Mouse (Mus musculus) macrophage (primary cell): ENCODE results near the gene Abl1. TPM values are rescaled to one million over a fixed set of nuclear protein-coding genes. Genes with fewer than 3 reads are reported as not detected.

Source experiments
- H3K27ac ChIP-seq: fragments of 350-480 bp; formaldehyde crosslinking; 2 replicates; pipeline ENCODE4 v1.9.0; 2021
- H3K36me3 ChIP-seq: fragments of 350-480 bp; formaldehyde crosslinking; 2 replicates; pipeline ENCODE4 v1.9.0; 2021; ENCODE audit errors: inconsistent target
- H3K4me3 ChIP-seq: fragments of 350-480 bp; formaldehyde crosslinking; 2 replicates; pipeline ENCODE4 v1.9.0; 2021; ENCODE audit errors: inconsistent target
- H3K79me2 ChIP-seq: fragments of 350-480 bp; formaldehyde crosslinking; 2 replicates; pipeline ENCODE4 v1.9.0; 2021; ENCODE audit errors: inconsistent target
- WGBS: methylation state at CpG from one replicate; pipeline ENCODE4 v1.1.7; 2026; ENCODE audit warnings: inconsistent platforms; ENCODE audit not compliant: missing documents; 5-methylcytosine and 5-hydroxymethylcytosine counted together
- polyA plus RNA-seq: library from polyadenylated mRNA; stranded (reverse); fragments of 250-400 nt; gene quantifications from 3 replicates; pipeline ENCODE4 v1.2.4, GENCODE M21; 2018; ENCODE audit warnings: inconsistent platforms

Abl1 gene
- polyA plus RNA-seq, 1 experiment from 2014 or later: 34.7 TPM

DNA sequence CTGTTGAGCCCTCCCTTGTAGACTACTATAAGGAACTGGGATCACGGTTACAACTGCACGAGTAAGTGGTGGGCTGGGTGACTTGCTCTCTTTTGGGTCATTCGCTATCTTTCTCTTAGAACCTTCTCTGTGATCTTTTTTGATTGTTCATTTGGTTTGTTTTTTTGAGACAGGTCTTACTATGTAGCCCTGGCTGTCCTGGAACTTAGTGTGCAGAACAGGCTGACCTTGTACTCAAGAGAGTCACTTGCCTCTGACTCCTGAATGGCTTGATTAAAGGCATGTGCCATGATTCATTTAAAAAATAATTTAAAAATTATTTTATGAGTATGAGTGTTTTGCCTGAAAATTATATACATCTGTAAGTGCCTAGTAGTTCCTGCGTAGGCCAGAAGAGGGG lies 26.6 kb downstream of the Abl1 start:
- WGBS: 98% methylated on average over 4 of the region's 4 CpGs

DNA sequence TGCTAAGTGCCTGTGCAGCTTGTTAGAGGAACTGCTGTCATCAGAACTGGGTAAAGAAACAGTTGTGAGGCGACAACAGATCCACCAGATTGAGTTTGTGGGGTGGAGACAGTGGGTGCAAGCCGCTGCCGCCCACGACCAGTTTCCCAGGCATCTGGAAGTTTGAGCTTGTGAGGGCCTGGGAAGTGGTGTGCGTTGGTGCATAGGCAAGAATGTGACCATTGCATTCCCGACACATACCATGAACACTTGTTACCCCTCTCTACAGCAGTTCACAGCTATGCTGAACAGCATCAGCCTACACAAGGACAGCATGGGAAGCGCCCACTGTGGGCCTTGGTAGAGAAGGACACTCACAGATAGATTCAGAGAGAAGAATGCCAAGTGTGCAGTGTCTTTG lies 27.8 kb downstream of the Abl1 start:
- Histone ChIP-seq H3K27ac (no peak overlapping the region), H3K79me2 (peaks cover 78% of the 10 kb centered on the region; the same call in 1 of the 2 replicates), H3K4me3 (no peak overlapping the region), H3K36me3 (no peaks in the 10 kb centered on the region)
- WGBS: 96% methylated on average over 7 of the region's 7 CpGs

More for the DNA sequence above, 26.6 kb downstream of the Abl1 start:
- peaks cover 72% of the 10 kb centered on the region; the same call in 1 of the 2 replicates for H3K79me2 ChIP-seq
- H3K36me3 ChIP-seq: no peaks in the 10 kb centered on the region
- H3K4me3 ChIP-seq: no peak overlapping the region
- H3K27ac ChIP-seq: no peak overlapping the region

DNA sequence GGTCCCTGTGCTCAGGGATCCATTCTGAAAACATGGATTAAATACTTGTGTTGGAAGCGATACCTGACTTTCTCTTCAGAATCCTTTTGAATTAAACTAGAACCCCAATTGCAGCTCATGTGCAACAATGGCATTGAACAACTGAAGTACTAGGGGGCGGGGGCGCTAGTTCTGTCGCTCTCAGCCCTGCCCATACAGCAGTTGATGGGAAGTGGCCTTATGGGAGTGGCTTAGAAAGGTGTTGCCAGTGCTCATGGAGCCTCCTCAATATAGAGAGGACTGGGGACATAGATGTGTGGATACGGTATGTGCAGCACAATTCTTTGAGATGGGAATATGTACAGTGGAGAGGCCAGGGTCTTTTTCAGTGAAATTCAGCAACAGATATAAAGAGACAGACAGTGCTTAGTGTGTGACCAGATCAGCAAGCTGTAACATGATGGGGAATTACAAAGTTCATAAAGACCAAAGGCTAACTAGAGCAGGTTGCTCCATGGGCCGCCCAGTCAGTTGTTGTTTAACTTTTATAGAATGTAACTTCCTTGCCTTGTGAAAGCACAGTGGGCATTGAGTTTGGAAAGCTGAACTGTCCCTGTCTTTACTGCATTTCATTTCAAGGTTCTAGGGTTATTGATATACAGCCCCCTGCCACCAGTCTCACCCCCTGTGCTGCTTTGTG lies 31.2 kb downstream of the Abl1 start:
- H3K79me2 ChIP-seq: peaks cover 76% of the 10 kb centered on the region; the same call in 1 of the 2 replicates
- H3K36me3 ChIP-seq: no peaks in the 10 kb centered on the region
- H3K4me3 ChIP-seq: no peak overlapping the region
- 92% methylated on average over 6 of the region's 6 CpGs for WGBS
- no peak overlapping the region for H3K27ac ChIP-seq

DNA sequence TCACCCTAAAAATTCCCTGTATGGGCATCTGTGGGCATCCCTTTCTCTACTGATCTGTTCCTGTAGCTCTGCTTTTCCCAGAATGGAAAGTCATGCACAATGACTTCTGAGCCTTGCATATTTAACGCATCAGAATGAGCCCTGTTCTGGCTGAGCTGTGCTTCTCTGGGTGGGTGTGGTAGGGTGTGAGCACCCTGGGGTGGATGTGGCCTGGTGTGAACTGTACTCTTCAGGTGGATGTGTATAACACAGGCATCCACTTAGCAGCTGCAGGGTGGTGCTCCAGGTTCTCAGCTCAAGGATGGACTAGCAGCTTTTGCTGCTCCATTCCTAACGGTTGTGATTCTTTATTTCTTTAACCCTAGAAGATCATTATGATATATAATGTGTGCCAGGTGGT lies 31.8 kb downstream of the Abl1 start:
- Histone ChIP-seq H3K4me3 (no peak overlapping the region), H3K27ac (no peak overlapping the region), H3K79me2 (peaks cover 76% of the 10 kb centered on the region; the same call in 1 of the 2 replicates), H3K36me3 (no peaks in the 10 kb centered on the region)
- 94% methylated on average over 2 of the region's 2 CpGs for WGBS

DNA sequence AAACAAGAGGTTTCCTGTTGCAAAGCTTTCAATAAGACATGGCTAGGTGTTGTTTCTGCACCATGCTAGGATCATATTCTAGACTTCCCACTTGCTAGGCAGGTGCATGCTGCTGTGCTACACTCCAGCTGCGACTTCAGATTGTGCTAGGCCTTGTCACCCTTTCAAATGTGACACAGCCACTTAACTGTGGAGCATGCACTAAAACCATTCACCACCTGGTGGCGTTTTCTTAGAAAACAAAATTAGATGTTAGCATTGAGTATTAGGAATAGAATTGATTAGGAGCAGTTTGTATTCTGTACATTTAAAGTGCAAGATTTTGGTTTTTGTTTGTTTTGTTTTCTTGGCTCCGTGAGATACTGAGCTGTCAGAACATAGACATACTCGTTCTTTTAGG lies 32.6 kb downstream of the Abl1 start:
- 87% methylated on average over 4 of the region's 4 CpGs for WGBS
- Histone ChIP-seq H3K27ac (no peak overlapping the region), H3K36me3 (no peaks in the 10 kb centered on the region), H3K79me2 (peaks cover 83% of the 10 kb centered on the region; the same call in 1 of the 2 replicates), H3K4me3 (no peak overlapping the region)

DNA sequence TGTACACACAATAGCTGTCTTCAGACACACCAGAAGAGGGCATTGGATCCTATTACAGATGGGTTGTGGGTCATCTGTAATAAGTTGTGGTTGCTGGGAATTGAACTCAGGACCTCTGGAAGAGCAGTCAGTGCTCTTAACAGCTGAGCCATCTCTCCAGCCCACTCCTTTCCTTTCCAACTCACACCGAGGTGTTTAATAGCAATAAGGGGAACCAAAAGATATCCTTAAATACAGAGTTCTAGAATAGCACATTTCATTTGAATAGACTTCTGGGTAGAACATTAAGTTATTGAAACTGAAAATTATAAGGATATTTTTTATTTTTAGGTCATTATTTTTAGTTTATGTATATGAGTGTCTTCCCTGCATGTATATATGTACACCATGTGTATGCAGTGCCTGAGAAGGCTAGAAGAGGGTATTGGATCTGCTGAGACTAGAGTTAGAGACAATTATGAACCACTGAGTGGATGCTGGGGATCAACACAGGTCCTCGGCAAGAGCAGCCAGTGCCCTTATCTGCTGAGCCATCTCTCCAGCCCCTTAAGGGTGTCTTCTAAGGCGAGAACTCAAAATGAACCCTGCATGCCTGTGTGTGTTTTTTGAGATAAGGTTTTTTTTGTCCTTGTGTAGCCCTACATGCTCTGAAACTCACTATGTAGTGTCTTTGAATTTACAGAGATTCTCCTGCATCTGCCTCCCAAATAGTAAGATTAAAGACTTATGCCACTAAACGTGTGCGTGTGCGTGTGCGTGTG lies 36.7 kb downstream of the Abl1 start:
- no peak overlapping the region for H3K4me3 ChIP-seq
- peaks cover 81% of the 10 kb centered on the region; the same call in 1 of the 2 replicates for H3K79me2 ChIP-seq
- no peaks in the 10 kb centered on the region for H3K36me3 ChIP-seq
- 93% methylated on average over 7 of the region's 7 CpGs for WGBS
- H3K27ac ChIP-seq: no peak overlapping the region

DNA sequence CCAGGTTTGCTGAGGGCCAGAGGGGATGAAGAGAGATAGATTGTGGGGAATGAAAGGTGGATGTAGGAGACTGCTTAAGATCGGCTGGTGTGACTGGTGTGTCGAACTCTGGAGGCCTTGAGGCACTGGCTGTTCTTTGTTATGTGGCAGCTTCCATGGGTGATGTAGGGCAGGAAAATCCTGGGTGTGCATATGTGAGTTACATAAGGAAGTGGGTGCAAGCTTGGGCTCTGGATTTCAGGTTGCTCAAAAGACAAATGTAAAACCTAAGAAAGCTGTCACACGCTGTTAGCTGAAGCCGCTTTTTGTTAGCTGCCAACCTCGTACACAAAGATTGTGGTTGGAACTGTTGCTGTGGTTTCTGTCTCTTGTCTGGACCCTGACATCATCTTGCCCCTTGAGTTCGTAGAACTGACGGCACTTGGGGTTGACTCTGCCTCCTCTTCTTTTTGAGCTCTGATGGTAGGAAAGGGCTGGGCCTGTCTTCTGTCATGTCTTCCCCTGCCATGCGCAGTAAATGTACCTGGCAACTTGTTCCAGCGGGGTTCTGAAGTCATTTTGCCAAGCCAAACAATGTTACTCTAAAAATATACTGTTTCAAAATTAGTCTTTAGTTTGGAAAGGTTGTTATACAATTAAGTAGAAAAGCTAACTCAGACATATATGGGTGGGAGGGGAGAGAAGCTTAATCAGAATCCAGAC lies 39.6 kb downstream of the Abl1 start:
- Histone ChIP-seq H3K36me3 (no peaks in the 10 kb centered on the region), H3K27ac (no peak overlapping the region), H3K4me3 (no peak overlapping the region), H3K79me2 (peaks cover 61% of the 10 kb centered on the region; the same call in 1 of the 2 replicates)
- WGBS: 88% methylated on average over 9 of the region's 9 CpGs

DNA sequence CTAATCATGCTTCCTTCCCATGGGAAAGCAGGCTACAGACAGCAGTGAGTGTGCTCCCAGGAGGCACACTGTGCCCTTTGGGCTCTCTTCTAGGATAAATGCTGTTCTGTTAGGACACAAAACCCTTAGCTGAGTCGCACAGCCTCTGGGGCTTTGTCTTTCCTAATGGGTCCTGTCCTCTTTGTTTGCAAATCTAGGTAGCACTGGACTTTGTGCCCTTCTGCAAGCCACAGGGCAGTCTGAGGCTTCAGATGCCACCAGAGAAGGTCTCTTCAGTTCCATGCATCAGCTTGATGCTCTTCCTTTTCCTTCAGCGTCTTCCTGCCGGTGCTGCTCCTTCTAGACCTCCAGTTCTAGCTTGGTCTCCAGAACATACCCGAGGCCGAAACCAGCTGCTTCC lies 42.5 kb downstream of the Abl1 start:
- 65% methylated on average over 5 of the region's 5 CpGs for WGBS
- H3K4me3 ChIP-seq: no peak overlapping the region
- no peak overlapping the region for H3K27ac ChIP-seq
- peaks cover 43% of the 10 kb centered on the region; the same call in 1 of the 2 replicates for H3K79me2 ChIP-seq
- no peaks in the 10 kb centered on the region for H3K36me3 ChIP-seq

DNA sequence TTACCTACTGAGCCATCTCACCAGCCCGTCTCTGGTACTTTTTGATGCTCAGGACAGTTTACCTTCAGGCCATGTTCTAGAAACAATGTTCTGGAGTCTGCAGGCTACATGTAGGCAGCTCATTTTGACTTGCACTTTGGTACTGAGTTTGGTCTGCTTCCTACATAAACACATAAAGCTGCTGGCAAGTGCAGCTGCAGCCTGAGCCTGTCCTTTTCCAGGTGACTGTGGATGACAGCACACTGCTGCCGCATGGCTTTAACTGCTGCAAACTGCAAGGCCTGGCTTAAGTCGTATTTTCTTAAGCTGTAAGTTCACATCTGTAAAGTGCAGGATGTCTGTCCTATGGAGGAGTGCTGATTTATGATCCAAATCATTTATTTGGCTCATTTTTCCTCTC lies 44.3 kb downstream of the Abl1 start:
- H3K36me3 ChIP-seq: no peaks in the 10 kb centered on the region
- peaks cover 50% of the 10 kb centered on the region; the same call in 1 of the 2 replicates for H3K79me2 ChIP-seq

DNA sequence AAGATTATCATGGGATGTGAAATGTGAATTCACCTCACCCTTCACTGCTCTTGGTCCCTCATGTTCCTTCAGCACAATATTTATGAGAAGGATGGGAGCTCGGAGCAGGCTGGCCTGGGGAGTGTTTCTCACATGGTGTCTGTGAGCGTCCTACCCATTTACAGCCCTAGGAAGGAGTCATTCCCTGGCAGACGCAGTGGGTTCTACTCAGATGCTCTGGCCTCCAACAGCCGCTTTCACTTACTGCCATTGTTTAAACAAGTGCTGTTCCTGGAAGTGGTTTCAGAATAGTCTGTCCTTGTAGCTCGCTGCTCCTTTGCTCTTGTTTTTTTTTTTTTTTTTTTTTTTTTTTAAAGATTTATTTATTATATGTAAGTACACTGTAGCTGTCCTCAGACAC lies 45.4 kb downstream of the Abl1 start:
- Histone ChIP-seq H3K36me3 (no peaks in the 10 kb centered on the region), H3K4me3 (no peak overlapping the region), H3K79me2 (peaks cover 44% of the 10 kb centered on the region; the same call in 1 of the 2 replicates), H3K27ac (no peak overlapping the region)
- WGBS: 94% methylated on average over 4 of the region's 5 CpGs

More for the DNA sequence above, 44.3 kb downstream of the Abl1 start:
- Histone ChIP-seq H3K27ac (no peak overlapping the region), H3K4me3 (no peak overlapping the region)
- 96% methylated on average over 3 of the region's 3 CpGs for WGBS

DNA sequence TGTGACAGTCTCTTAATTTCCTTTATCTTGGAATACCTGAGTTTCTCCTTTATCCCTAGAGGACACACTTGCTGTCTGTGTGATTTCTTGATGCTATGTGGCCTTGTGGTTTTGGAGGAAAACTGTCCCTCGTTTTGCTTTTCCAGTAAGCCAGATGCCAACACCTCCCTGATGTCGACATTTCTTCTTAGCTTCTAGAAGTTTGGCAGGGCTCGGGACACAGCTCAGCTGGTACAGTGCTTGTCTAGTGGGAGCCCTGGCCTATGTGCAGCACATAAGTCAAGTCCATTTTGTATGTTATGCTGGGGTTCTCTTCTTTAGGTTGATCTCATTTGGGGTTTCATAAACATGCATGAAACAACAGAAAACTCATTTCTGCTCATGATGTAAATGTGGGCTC lies 50.9 kb downstream of the Abl1 start:
- Histone ChIP-seq H3K4me3 (no peak overlapping the region), H3K27ac (no peak overlapping the region), H3K79me2 (peaks cover 67% of the 10 kb centered on the region; the same call in 1 of the 2 replicates), H3K36me3 (no peaks in the 10 kb centered on the region)
- WGBS: 66% methylated on average over 3 of the region's 3 CpGs

DNA sequence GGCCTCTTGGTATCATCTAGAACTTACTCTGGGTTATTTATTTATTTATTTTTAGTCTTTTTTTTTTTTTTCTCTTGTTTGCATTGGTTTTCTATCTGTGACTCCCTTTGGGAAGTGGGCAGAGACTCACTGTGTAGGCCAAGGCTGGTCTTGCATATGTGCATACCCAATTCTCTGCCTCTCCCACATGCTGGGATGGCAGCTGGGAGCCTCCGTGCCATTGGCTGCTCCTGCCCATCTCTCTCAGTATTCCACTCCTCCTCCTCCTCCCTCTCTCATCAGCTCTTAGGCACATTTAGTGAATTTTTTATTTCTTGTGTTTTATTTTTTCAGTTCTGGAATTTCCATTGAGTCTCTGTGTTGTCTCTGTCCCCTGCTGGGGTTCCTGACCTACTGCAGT lies 53.6 kb downstream of the Abl1 start:
- Histone ChIP-seq H3K27ac (no peak overlapping the region), H3K79me2 (peaks cover 63% of the 10 kb centered on the region; the same call in 1 of the 2 replicates), H3K4me3 (no peak overlapping the region), H3K36me3 (no peaks in the 10 kb centered on the region)
- 100% methylated on average over 1 of the region's 1 CpGs for WGBS

DNA sequence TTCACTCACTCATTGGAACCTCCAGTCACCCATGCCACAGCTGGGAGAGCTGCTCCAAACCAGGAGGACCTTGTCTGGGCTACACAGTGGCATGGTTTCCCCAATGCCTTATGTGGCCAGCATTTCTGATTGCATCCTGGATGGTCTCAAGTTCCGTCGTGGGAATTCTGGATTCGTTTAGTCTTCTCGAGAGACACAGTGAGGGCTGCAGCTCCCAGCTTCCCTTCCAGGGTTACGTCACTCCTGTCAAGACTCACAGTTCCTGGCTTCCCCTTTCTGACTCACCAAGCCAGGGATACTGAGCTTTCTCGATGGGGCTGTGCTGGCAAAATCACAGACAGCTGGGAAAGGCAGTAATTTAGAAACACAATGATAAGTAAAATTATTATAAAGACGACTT lies 54.0 kb downstream of the Abl1 start:
- Histone ChIP-seq H3K36me3 (no peaks in the 10 kb centered on the region), H3K27ac (no peak overlapping the region), H3K4me3 (no peak overlapping the region), H3K79me2 (peaks cover 67% of the 10 kb centered on the region; the same call in 1 of the 2 replicates)
- WGBS: 25% methylated on average over 7 of the region's 7 CpGs

DNA sequence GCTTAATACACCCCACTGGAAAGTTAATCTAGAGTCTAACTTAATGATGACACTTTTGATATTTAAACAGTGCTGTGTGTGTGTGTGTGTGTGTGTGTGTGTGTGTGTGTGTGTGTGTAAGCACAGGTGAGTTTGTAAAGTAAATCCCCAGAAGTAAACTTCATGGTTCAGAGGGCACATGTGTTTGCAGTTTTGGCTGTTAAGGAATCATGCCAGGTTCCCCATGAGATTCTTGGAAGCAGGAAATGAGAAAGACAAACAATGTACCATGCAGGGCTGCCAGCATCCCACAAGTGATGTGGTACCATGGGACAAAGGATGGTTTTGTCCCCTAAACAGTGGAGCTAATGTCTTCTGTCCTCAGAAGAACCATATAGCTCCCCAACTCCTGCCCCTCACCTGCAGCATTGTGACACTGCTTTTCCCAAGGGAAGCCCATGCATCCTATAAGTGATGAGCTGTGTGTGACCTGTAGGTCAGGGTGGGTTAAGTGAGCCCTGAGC lies 57.6 kb downstream of the Abl1 start:
- Histone ChIP-seq H3K27ac (no peak overlapping the region), H3K36me3 (no peaks in the 10 kb centered on the region), H3K79me2 (peaks cover 76% of the 10 kb centered on the region; the same call in 1 of the 2 replicates), H3K4me3 (no peak overlapping the region)
